Mouse (Mus musculus): ENCODE measurements around the gene Ankrd13b. TPM values are rescaled to one million over a fixed set of nuclear protein-coding genes. Genes with fewer than 3 reads are reported as not detected.

The Ankrd13b gene
- polyA plus RNA-seq, 1 experiment from 2014 or later: 31.9 TPM

DNA sequence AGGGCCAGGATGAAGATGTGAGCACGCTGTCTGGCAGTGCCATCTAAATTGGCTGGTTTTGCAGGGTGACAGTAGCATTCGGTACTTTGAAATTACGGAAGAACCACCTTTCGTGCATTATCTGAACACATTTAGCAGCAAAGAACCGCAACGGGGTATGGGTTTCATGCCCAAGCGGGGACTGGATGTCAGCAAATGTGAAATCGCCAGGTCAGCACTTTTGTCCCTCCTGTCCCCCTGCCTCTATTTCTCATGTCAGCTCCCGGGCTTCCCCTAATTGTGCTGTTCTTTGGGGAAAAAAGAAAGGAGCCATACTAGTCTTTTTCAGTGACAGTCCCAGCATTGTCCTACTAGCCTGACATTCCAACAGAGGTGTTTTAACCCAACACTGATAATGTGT is 21.1 kb downstream of the Ankrd13b start:
- Histone ChIP-seq H3K27ac (ENCODE audit: low read length) (no peak overlapping the region), H3K9me3 (replicated peaks; ENCODE audit: control insufficient read depth, low read length, poor library complexity, severe bottlenecking) (no peaks in the 10 kb centered on the region), H3K27me3 (ENCODE audit: control insufficient read depth, insufficient read depth, low read depth, low read length) (peaks cover 31% of the 10 kb centered on the region), H3K4me2 (ENCODE audit: low read length) (no peak overlapping the region), H3K4me3 (ENCODE audit: low read depth, low read length) (no peak overlapping the region), H3K4me1 (ENCODE audit: control insufficient read depth, insufficient read depth, low read length) (0 out of 2 replicates have a peak, but pooled peaks cover 3% of the 10 kb centered on the region), H3K9ac (ENCODE audit: low read depth, low read length) (no peak overlapping the region), H3K36me3 (ENCODE audit: control insufficient read depth, insufficient read depth, low read length) (peaks cover 22% of the 10 kb centered on the region)
- WGBS: 82% methylated on average over 9 of the region's 9 CpGs
- no peak for ATAC-seq

DNA sequence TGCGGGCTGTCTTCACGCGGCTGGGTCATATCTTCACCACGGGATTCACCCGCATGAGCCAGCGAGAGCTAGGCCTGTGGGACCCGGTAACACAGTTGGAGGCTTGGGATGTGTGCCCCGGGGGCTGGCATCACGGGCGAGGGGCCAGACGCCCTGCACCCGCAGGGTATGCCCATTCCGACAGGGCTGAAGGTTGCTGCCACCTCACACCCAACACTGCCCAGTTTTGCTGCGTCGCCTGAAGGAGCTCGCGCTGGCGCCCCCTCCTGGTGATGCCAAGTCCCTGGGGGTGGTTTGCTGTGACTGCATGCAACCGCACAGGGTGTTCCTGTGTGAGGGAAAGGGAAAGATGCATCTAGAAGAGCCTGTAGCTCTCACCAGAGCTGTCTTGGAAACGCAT is 21.7 kb downstream of the Ankrd13b start:
- H3K27me3 ChIP-seq (ENCODE audit: control insufficient read depth, insufficient read depth, low read depth, low read length): peaks cover 31% of the 10 kb centered on the region
- no peak for ATAC-seq

GRCm38 (mm10) chr11:77467157-77467556 is 22.3 kb downstream of the Ankrd13b start:
- 4% methylated on average over 14 of the region's 25 CpGs for WGBS

More for the DNA sequence above, 21.7 kb downstream of the Ankrd13b start:
- H3K36me3 ChIP-seq (ENCODE audit: control insufficient read depth, insufficient read depth, low read length): peaks cover 21% of the 10 kb centered on the region
- WGBS: 16% methylated on average over 20 of the region's 20 CpGs
- H3K27ac ChIP-seq (ENCODE audit: low read length): no peak overlapping the region
- no peak overlapping the region for H3K4me3 ChIP-seq (ENCODE audit: low read depth, low read length)
- H3K4me1 ChIP-seq (ENCODE audit: control insufficient read depth, insufficient read depth, low read length): peaks cover 4% of the 10 kb centered on the region; the same call in 1 of the 2 replicates
- H3K9me3 ChIP-seq (replicated peaks; ENCODE audit: control insufficient read depth, low read length, poor library complexity, severe bottlenecking): no peaks in the 10 kb centered on the region
- H3K4me2 ChIP-seq (ENCODE audit: low read length): 0 out of 2 replicates have a peak overlapping the region, but pooled peaks have one; percentile 7
- no peak overlapping the region for H3K9ac ChIP-seq (ENCODE audit: low read depth, low read length)

DNA sequence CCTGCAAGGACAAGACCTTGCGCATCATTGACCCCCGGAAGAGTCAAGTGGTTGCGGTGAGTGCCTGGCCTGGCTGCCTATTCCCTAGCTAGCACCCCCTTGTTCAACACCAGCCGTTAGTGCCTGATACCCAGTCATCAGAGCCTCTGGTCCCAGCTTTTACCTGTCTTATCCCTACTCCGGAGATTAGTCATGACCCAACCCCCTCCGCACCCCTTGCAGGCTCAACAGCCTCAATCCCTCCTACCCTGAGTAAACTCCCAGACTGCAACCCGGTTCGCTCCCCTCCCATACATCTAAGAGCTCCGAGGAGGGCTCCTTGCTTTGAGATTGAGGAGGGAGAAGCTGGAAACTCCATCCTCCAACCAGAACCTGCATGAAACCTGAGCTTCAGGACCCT is 22.9 kb downstream of the Ankrd13b start:
- no peak for ATAC-seq
- Histone ChIP-seq H3K9me3 (replicated peaks; ENCODE audit: control insufficient read depth, low read length, poor library complexity, severe bottlenecking) (no peaks in the 10 kb centered on the region), H3K4me2 (ENCODE audit: low read length) (no peak overlapping the region), H3K27me3 (ENCODE audit: control insufficient read depth, insufficient read depth, low read depth, low read length) (peaks cover 36% of the 10 kb centered on the region), H3K27ac (ENCODE audit: low read length) (no peak overlapping the region), H3K4me3 (ENCODE audit: low read depth, low read length) (no peak overlapping the region), H3K4me1 (ENCODE audit: control insufficient read depth, insufficient read depth, low read length) (peaks cover 10% of the 10 kb centered on the region), H3K36me3 (ENCODE audit: control insufficient read depth, insufficient read depth, low read length) (peaks cover 12% of the 10 kb centered on the region), H3K9ac (ENCODE audit: low read depth, low read length) (no peak overlapping the region)
- WGBS: 38% methylated on average over 9 of the region's 9 CpGs

More at GRCm38 (mm10) chr11:77467157-77467556, 22.3 kb downstream of the Ankrd13b start:
- no peak for ATAC-seq
- H3K27ac ChIP-seq (ENCODE audit: low read length): no peak overlapping the region
- no peak overlapping the region for H3K4me2 ChIP-seq (ENCODE audit: low read length)
- peaks cover 31% of the 10 kb centered on the region for H3K27me3 ChIP-seq (ENCODE audit: control insufficient read depth, insufficient read depth, low read depth, low read length)
- no peak overlapping the region for H3K9ac ChIP-seq (ENCODE audit: low read depth, low read length)
- no peak overlapping the region for H3K4me3 ChIP-seq (ENCODE audit: low read depth, low read length)
- H3K4me1 ChIP-seq (ENCODE audit: control insufficient read depth, insufficient read depth, low read length): peaks cover 6% of the 10 kb centered on the region
- no peaks in the 10 kb centered on the region for H3K9me3 ChIP-seq (replicated peaks; ENCODE audit: control insufficient read depth, low read length, poor library complexity, severe bottlenecking)
- peaks cover 16% of the 10 kb centered on the region for H3K36me3 ChIP-seq (ENCODE audit: control insufficient read depth, insufficient read depth, low read length)

DNA sequence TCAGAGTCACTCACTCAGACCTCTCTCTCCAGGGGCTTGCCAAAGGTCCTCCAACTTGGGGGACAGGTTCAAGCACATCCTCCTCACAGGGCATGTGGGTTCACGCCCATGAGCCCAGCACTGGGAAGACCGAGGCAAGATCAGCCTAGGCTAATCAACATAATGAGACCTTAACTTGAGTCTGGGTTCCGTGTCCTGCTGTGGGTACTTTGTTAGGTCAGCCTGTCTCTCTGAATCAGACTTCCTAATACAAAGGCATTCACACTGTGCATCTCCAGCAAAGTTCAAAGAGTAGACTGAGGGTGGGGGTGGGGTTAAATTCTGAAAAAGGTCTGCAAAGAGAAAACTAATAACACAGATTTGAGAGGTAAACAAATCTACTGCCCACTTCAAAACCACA is 24.4 kb downstream of the Ankrd13b start:
- H3K9ac ChIP-seq (ENCODE audit: low read depth, low read length): no peak overlapping the region
- peaks cover 44% of the 10 kb centered on the region for H3K27me3 ChIP-seq (ENCODE audit: control insufficient read depth, insufficient read depth, low read depth, low read length)
- no peak for ATAC-seq
- no peak overlapping the region for H3K4me3 ChIP-seq (ENCODE audit: low read depth, low read length)
- no peak overlapping the region for H3K4me2 ChIP-seq (ENCODE audit: low read length)
- H3K4me1 ChIP-seq (ENCODE audit: control insufficient read depth, insufficient read depth, low read length): peaks cover 10% of the 10 kb centered on the region
- H3K27ac ChIP-seq (ENCODE audit: low read length): no peak overlapping the region
- 0 out of 2 replicates have a peak, but pooled peaks cover 3% of the 10 kb centered on the region for H3K36me3 ChIP-seq (ENCODE audit: control insufficient read depth, insufficient read depth, low read length)
- H3K9me3 ChIP-seq (replicated peaks; ENCODE audit: control insufficient read depth, low read length, poor library complexity, severe bottlenecking): no peaks in the 10 kb centered on the region
- 56% methylated on average over 3 of the region's 3 CpGs for WGBS

GRCm38 (mm10) chr11:77464684-77465083 is 24.8 kb downstream of the Ankrd13b start:
- peaks cover 44% of the 10 kb centered on the region for H3K27me3 ChIP-seq (ENCODE audit: control insufficient read depth, insufficient read depth, low read depth, low read length)
- no peak for ATAC-seq

GRCm38 (mm10) chr11:77463786-77464185 is 25.7 kb downstream of the Ankrd13b start:
- Histone ChIP-seq H3K4me2 (ENCODE audit: low read length) (no peak overlapping the region), H3K4me1 (ENCODE audit: control insufficient read depth, insufficient read depth, low read length) (peaks cover 10% of the 10 kb centered on the region), H3K27ac (ENCODE audit: low read length) (no peak overlapping the region), H3K36me3 (ENCODE audit: control insufficient read depth, insufficient read depth, low read length) (no peaks in the 10 kb centered on the region), H3K9ac (ENCODE audit: low read depth, low read length) (no peak overlapping the region), H3K4me3 (ENCODE audit: low read depth, low read length) (no peak overlapping the region), H3K9me3 (replicated peaks; ENCODE audit: control insufficient read depth, low read length, poor library complexity, severe bottlenecking) (no peaks in the 10 kb centered on the region), H3K27me3 (ENCODE audit: control insufficient read depth, insufficient read depth, low read depth, low read length) (peaks cover 44% of the 10 kb centered on the region)
- 71% methylated on average over 10 of the region's 10 CpGs for WGBS
- no peak for ATAC-seq

More at GRCm38 (mm10) chr11:77464684-77465083, 24.8 kb downstream of the Ankrd13b start:
- 0 out of 2 replicates have a peak, but pooled peaks cover 3% of the 10 kb centered on the region for H3K36me3 ChIP-seq (ENCODE audit: control insufficient read depth, insufficient read depth, low read length)
- no peak overlapping the region for H3K4me3 ChIP-seq (ENCODE audit: low read depth, low read length)
- peaks cover 10% of the 10 kb centered on the region for H3K4me1 ChIP-seq (ENCODE audit: control insufficient read depth, insufficient read depth, low read length)
- no peak overlapping the region for H3K9ac ChIP-seq (ENCODE audit: low read depth, low read length)
- no peak overlapping the region for H3K4me2 ChIP-seq (ENCODE audit: low read length)
- no peak overlapping the region for H3K27ac ChIP-seq (ENCODE audit: low read length)
- no peaks in the 10 kb centered on the region for H3K9me3 ChIP-seq (replicated peaks; ENCODE audit: control insufficient read depth, low read length, poor library complexity, severe bottlenecking)
- 41% methylated on average over 4 of the region's 4 CpGs for WGBS

GRCm38 (mm10) chr11:77463101-77463445 is 26.4 kb downstream of the Ankrd13b start:
- no peak for ATAC-seq
- peak overlapping the region; percentile 70 for H3K4me2 ChIP-seq (ENCODE audit: low read length)
- H3K4me1 ChIP-seq (ENCODE audit: control insufficient read depth, insufficient read depth, low read length): peaks cover 10% of the 10 kb centered on the region
- WGBS: 49% methylated on average over 8 of the region's 8 CpGs
- H3K9ac ChIP-seq (ENCODE audit: low read depth, low read length): peak overlapping the region; percentile 56
- no peak overlapping the region for H3K27ac ChIP-seq (ENCODE audit: low read length)
- H3K4me3 ChIP-seq (ENCODE audit: low read depth, low read length): peak overlapping the region; percentile 51
- H3K9me3 ChIP-seq (replicated peaks; ENCODE audit: control insufficient read depth, low read length, poor library complexity, severe bottlenecking): no peaks in the 10 kb centered on the region
- no peaks in the 10 kb centered on the region for H3K36me3 ChIP-seq (ENCODE audit: control insufficient read depth, insufficient read depth, low read length)
- peaks cover 44% of the 10 kb centered on the region for H3K27me3 ChIP-seq (ENCODE audit: control insufficient read depth, insufficient read depth, low read depth, low read length)

GRCm38 (mm10) chr11:77462283-77463100 is 27.0 kb downstream of the Ankrd13b start, which contains the start of gene Coro6:
Coro6 (plus strand) TSS chr11:77462411.
- H3K4me2 ChIP-seq (ENCODE audit: low read length): peak within 1 kb of the TSS; percentile 70
- peak within 1 kb of the TSS; percentile 56 for H3K9ac ChIP-seq (ENCODE audit: low read depth, low read length)
- H3K36me3 ChIP-seq (ENCODE audit: control insufficient read depth, insufficient read depth, low read length): no peaks in the 10 kb centered on the region
- no peaks in the 10 kb centered on the region for H3K9me3 ChIP-seq (replicated peaks; ENCODE audit: control insufficient read depth, low read length, poor library complexity, severe bottlenecking)
- peaks cover 8% of the 10 kb centered on the region for H3K4me1 ChIP-seq (ENCODE audit: control insufficient read depth, insufficient read depth, low read length)
- H3K4me3 ChIP-seq (ENCODE audit: low read depth, low read length): peak within 1 kb of the TSS; percentile 51
- WGBS: 1% methylated on average over 68 of the region's 73 CpGs
- peaks cover 41% of the 10 kb centered on the region for H3K27me3 ChIP-seq (ENCODE audit: control insufficient read depth, insufficient read depth, low read depth, low read length)
- no peak within 1 kb of the TSS for H3K27ac ChIP-seq (ENCODE audit: low read length)
- ATAC-seq: peak; percentile 50; the same call in 1 of the 2 replicates
